In the genomic region with DNA sequence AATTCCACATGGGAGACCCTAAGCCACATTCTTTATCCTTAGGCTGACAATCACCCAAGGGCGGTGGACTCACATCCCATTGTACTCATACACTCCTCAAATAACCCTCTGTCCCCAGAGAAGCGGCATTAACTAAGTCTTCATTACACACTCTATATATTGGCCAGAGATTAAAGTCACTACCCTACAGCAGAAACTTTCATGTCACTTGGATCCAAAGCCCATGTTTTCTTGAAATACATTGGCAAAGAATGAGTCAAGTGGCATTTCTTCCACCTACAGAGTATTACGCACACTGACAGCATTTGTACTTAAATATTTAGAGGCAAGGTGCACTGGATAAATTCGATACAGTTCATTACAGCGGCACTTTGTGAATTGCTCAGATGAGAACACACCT, we compare ENCODE assay signal across 29 mouse cellular contexts.
"Had no signal": no experiment of that assay in that cellular context is flagged by ENCODE, and none has a peak within 500 bp of the region (broad histone marks: within the 10 kb centered on the region; RNA-seq: fewer than 3 reads in every experiment).

No protein-coding gene starts in this region.

- H3K36me3 ChIP-seq: liver, embryonic 15.5 days had no signal

- H3K4me1 ChIP-seq: limb, embryonic 15.5 days; liver, embryonic 15.5 days; neural tube, embryonic 12.5 days had no signal

- H3K27ac ChIP-seq: limb, embryonic 10.5 days; limb, embryonic 12.5 days; limb, embryonic 13.5 days; limb, embryonic 15.5 days; liver, embryonic 12.5 days; liver, embryonic 13.5 days; liver, embryonic 14.5 days; liver, embryonic 15.5 days; lung, embryonic 15.5 days; macrophage; midbrain, embryonic 10.5 days; midbrain, embryonic 12.5 days; midbrain, embryonic 13.5 days; neural tube, embryonic 12.5 days had no signal

- H3K27me3 ChIP-seq: limb, embryonic 12.5 days; limb, embryonic 13.5 days; limb, embryonic 15.5 days; liver, embryonic 12.5 days; liver, embryonic 13.5 days; liver, embryonic 15.5 days; lung, embryonic 15.5 days; midbrain, embryonic 12.5 days; midbrain, embryonic 13.5 days; neural tube, embryonic 12.5 days had no signal

- H3K9me3 ChIP-seq: limb, embryonic 10.5 days; limb, embryonic 12.5 days; limb, embryonic 13.5 days; limb, embryonic 15.5 days; liver, embryonic 12.5 days; liver, embryonic 13.5 days; liver, embryonic 15.5 days; lung, embryonic 15.5 days; midbrain, embryonic 10.5 days; neural tube, embryonic 12.5 days had no signal

- DNase-seq: left cerebral cortex, postnatal 4 days; liver; liver, embryonic 13.5 days; liver, postnatal 0 days; lung, adult 18-20 months; lung, adult 2 months; lung, embryonic 14.5 days; lung, postnatal 10 days; lung, postnatal 36 days; lung, postnatal 4 days; midbrain, embryonic 14.5 days had no signal

- H3K9ac ChIP-seq: limb, embryonic 12.5 days; limb, embryonic 13.5 days; limb, embryonic 15.5 days; liver, embryonic 12.5 days; liver, embryonic 13.5 days; liver, embryonic 14.5 days; liver, embryonic 15.5 days; liver, postnatal 0 days; lung, embryonic 14.5 days; lung, embryonic 15.5 days; midbrain, embryonic 12.5 days; midbrain, embryonic 13.5 days; neural tube, embryonic 12.5 days had no signal

- H3K4me2 ChIP-seq: limb, embryonic 12.5 days; limb, embryonic 13.5 days; limb, embryonic 15.5 days; liver, embryonic 11.5 days; liver, embryonic 12.5 days; liver, embryonic 13.5 days; liver, embryonic 15.5 days; lung, embryonic 14.5 days; lung, embryonic 15.5 days; midbrain, embryonic 11.5 days; midbrain, embryonic 12.5 days; midbrain, embryonic 13.5 days; neural tube, embryonic 12.5 days had no signal

- ATAC-seq: liver, embryonic 12.5 days; liver, postnatal 0 days; midbrain, embryonic 13.5 days; midbrain, embryonic 16.5 days had no signal

- H3K4me3 ChIP-seq: limb, embryonic 10.5 days; limb, embryonic 12.5 days; limb, embryonic 13.5 days; limb, embryonic 15.5 days; liver, embryonic 12.5 days; liver, embryonic 13.5 days; liver, embryonic 15.5 days; lung, embryonic 15.5 days; megakaryocyte, embryonic 14.5 days; midbrain, embryonic 10.5 days; midbrain, embryonic 12.5 days; midbrain, embryonic 13.5 days; myocyte; neural tube, embryonic 12.5 days had no signal
